Mouse (Mus musculus) neural tube, embryonic 12.5 days (tissue): ENCODE measurements at regions not wholly inside any gene's neighbourhood (a gene's known extent, or its start where the extent isn't known, plus 50 kb on each side); places are given as distances from the start of the nearest gene placed in this dataset.

ENCODE experiments used
- ATAC-seq: fragments of 200-750 bp; cut with Nextera tagmentation; 2 replicates; pipeline ENCODE4 v1.8.0; 2017; ENCODE audit warnings: low read depth, mild to moderate bottlenecking, moderate TSS enrichment, moderate library complexity; ENCODE audit not compliant: low FRiP score
- H3K27ac ChIP-seq: fragments of 300-500 bp; sonication (generic); 2 replicates; pipeline ENCODE4 v1.5.1; 2016
- H3K27me3 ChIP-seq: fragments of 300-500 bp; sonication (generic); replicated peaks from 2 replicates; pipeline ENCODE4 v1.6.1; 2016; ENCODE audit warnings: mild to moderate bottlenecking
- H3K36me3 ChIP-seq: fragments of 300-500 bp; sonication (generic); 2 replicates; pipeline ENCODE4 v1.6.1; 2016; ENCODE audit warnings: mild to moderate bottlenecking
- H3K4me1 ChIP-seq: fragments of 300-500 bp; sonication (generic); 2 replicates; pipeline ENCODE4 v1.6.1; 2016
- H3K4me2 ChIP-seq: fragments of 300-500 bp; sonication (generic); replicated peaks from 2 replicates; pipeline ENCODE4 v1.6.1; 2016; ENCODE audit warnings: mild to moderate bottlenecking
- H3K4me3 ChIP-seq: fragments of 300-500 bp; sonication (generic); 2 replicates; pipeline ENCODE4 v1.5.1; 2016
- H3K9ac ChIP-seq: fragments of 300-500 bp; sonication (generic); 2 replicates; pipeline ENCODE4 v1.6.1; 2016; ENCODE audit warnings: mild to moderate bottlenecking
- H3K9me3 ChIP-seq: fragments of 300-500 bp; sonication (generic); 2 replicates; pipeline ENCODE4 v1.6.1; 2016; ENCODE audit warnings: mild to moderate bottlenecking
- WGBS: fragments of 180-500 bp; shearing (Covaris S2); methylation state at CpG from one replicate; pipeline ENCODE4 v1.1.7; 2016; 5-methylcytosine and 5-hydroxymethylcytosine counted together

DNA sequence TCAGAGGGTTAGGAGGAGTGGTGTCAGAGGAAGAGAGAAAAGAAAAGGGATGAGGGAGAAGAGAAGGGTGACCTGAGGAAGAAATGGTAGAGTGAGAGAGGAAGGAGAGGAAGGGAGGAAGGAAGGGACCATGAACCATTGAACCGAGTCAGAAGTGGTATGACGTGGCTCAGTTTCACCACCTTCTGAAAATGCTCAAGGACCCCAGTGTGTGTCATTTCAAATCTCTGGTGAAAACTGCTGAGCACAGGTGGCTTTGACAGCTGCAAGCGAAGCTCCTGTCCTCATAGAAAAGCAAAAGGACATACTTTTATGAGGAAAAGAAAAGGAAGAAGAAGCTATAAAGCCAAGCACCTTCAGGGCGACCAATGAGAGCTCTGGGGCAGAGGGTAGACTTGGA, 214.3 kb downstream of the Gm9195 start:
- no peaks in the 10 kb centered on the region for H3K4me1 ChIP-seq
- no peaks in the 10 kb centered on the region for H3K9me3 ChIP-seq
- H3K4me3 ChIP-seq: no peak overlapping the region
- 82% methylated on average over 4 of the region's 4 CpGs for WGBS
- no peak overlapping the region for H3K4me2 ChIP-seq
- H3K27me3 ChIP-seq: no peaks in the 10 kb centered on the region
- H3K9ac ChIP-seq: no peak overlapping the region
- no peak overlapping the region for H3K27ac ChIP-seq
- no peak for ATAC-seq
- no peaks in the 10 kb centered on the region for H3K36me3 ChIP-seq

- Histone ChIP-seq H3K4me3 (no peak overlapping the region), H3K4me2 (no peak overlapping the region), H3K36me3 (no peaks in the 10 kb centered on the region), H3K4me1 (no peaks in the 10 kb centered on the region), H3K27me3 (no peaks in the 10 kb centered on the region), H3K9me3 (no peaks in the 10 kb centered on the region), H3K9ac (no peak overlapping the region), H3K27ac (no peak overlapping the region)
- ATAC-seq: no peak
- 49% methylated on average over 2 of the region's 2 CpGs for WGBS
Observed at GRCm38 (mm10) chr14:72259255-72259654, 232.4 kb downstream of the Gm9195 start.

GRCm38 (mm10) chr14:72241872-72242271, 249.8 kb downstream of the Gm9195 start:
- WGBS: 90% methylated on average over 4 of the region's 4 CpGs
- no peak for ATAC-seq
- H3K4me1 ChIP-seq: no peaks in the 10 kb centered on the region; the same call in 1 of the 2 replicates

GRCm38 (mm10) chr14:72240272-72240671, 251.4 kb downstream of the Gm9195 start:
- no peak overlapping the region for H3K9ac ChIP-seq
- ATAC-seq: peak; percentile 21; the same call in 1 of the 2 replicates
- no peaks in the 10 kb centered on the region for H3K36me3 ChIP-seq
- no peak overlapping the region for H3K4me2 ChIP-seq
- WGBS: 43% methylated on average over 4 of the region's 4 CpGs
- no peaks in the 10 kb centered on the region; the same call in 1 of the 2 replicates for H3K4me1 ChIP-seq
- H3K27ac ChIP-seq: no peak overlapping the region
- H3K4me3 ChIP-seq: no peak overlapping the region
- no peaks in the 10 kb centered on the region for H3K27me3 ChIP-seq
- H3K9me3 ChIP-seq: no peaks in the 10 kb centered on the region

More at GRCm38 (mm10) chr14:72241872-72242271, 249.8 kb downstream of the Gm9195 start:
- no peak overlapping the region for H3K9ac ChIP-seq
- no peaks in the 10 kb centered on the region for H3K27me3 ChIP-seq
- no peaks in the 10 kb centered on the region for H3K36me3 ChIP-seq
- no peak overlapping the region for H3K27ac ChIP-seq
- no peak overlapping the region for H3K4me2 ChIP-seq
- no peaks in the 10 kb centered on the region for H3K9me3 ChIP-seq
- no peak overlapping the region for H3K4me3 ChIP-seq

GRCm38 (mm10) chr14:72238344-72238743, 253.3 kb downstream of the Gm9195 start:
- Histone ChIP-seq H3K27ac (no peak overlapping the region), H3K27me3 (no peaks in the 10 kb centered on the region), H3K4me3 (no peak overlapping the region), H3K36me3 (no peaks in the 10 kb centered on the region), H3K9ac (no peak overlapping the region), H3K4me1 (no peaks in the 10 kb centered on the region; the same call in 1 of the 2 replicates), H3K4me2 (no peak overlapping the region), H3K9me3 (no peaks in the 10 kb centered on the region)
- no peak for ATAC-seq
- WGBS: 95% methylated on average over 4 of the region's 4 CpGs

- ATAC-seq: no peak
- no peak overlapping the region for H3K4me2 ChIP-seq
- WGBS: 83% methylated on average over 6 of the region's 6 CpGs
- H3K9me3 ChIP-seq: no peaks in the 10 kb centered on the region
- H3K9ac ChIP-seq: no peak overlapping the region
- no peaks in the 10 kb centered on the region for H3K36me3 ChIP-seq
- no peaks in the 10 kb centered on the region for H3K27me3 ChIP-seq
- no peak overlapping the region for H3K4me3 ChIP-seq
- H3K27ac ChIP-seq: no peak overlapping the region
- H3K4me1 ChIP-seq: no peaks in the 10 kb centered on the region
Observed at GRCm38 (mm10) chr14:72234234-72235075, 257.2 kb downstream of the Gm9195 start.

DNA sequence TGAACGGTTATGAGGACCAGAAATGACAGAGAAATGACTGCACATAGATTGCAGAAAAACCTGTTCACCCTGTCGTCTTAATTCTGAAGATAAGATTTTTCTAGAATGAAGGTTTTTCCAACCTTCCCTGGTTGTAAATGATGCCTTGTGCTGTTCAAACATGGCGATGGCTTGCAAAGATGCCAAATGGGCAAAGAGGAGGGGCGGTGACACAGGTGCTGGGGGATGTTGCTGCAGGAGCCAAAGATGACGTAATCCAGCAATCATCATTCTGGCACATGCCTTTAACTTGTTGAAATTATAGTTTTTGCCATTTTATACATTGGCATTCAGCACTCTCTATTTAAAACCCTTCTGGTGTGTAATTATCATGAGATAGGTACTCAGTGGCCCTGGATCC, 263.8 kb downstream of the Gm9195 start:
- Histone ChIP-seq H3K27ac (no peak overlapping the region), H3K4me1 (no peaks in the 10 kb centered on the region), H3K4me2 (no peak overlapping the region), H3K9me3 (no peaks in the 10 kb centered on the region), H3K4me3 (no peak overlapping the region), H3K9ac (no peak overlapping the region), H3K36me3 (no peaks in the 10 kb centered on the region), H3K27me3 (no peaks in the 10 kb centered on the region)
- 82% methylated on average over 5 of the region's 5 CpGs for whole genome bisulfite sequencing
- no peak for ATAC-seq

GRCm38 (mm10) chr14:72227441-72227840, 264.2 kb downstream of the Gm9195 start:
- Histone ChIP-seq H3K9me3 (no peaks in the 10 kb centered on the region), H3K36me3 (no peaks in the 10 kb centered on the region), H3K27ac (no peak overlapping the region), H3K27me3 (no peaks in the 10 kb centered on the region), H3K4me3 (no peak overlapping the region), H3K4me1 (no peaks in the 10 kb centered on the region), H3K4me2 (no peak overlapping the region), H3K9ac (no peak overlapping the region)
- 87% methylated on average over 1 of the region's 1 CpGs for WGBS
- ATAC-seq: no peak

- Histone ChIP-seq H3K9ac (no peak overlapping the region), H3K4me2 (no peak overlapping the region), H3K27ac (no peak overlapping the region), H3K36me3 (no peaks in the 10 kb centered on the region), H3K27me3 (no peaks in the 10 kb centered on the region), H3K4me3 (no peak overlapping the region), H3K9me3 (no peaks in the 10 kb centered on the region), H3K4me1 (no peaks in the 10 kb centered on the region)
- WGBS: 90% methylated on average over 1 of the region's 1 CpGs
- no peak for ATAC-seq
Observed at GRCm38 (mm10) chr14:72226946-72227345, 264.7 kb downstream of the Gm9195 start.

- Histone ChIP-seq H3K36me3 (no peaks in the 10 kb centered on the region), H3K4me2 (no peak overlapping the region), H3K4me1 (no peaks in the 10 kb centered on the region), H3K9ac (no peak overlapping the region), H3K9me3 (no peaks in the 10 kb centered on the region), H3K4me3 (no peak overlapping the region), H3K27me3 (no peaks in the 10 kb centered on the region), H3K27ac (no peak overlapping the region)
- 61% methylated on average over 2 of the region's 2 CpGs for WGBS
- no peak for ATAC-seq
Observed at GRCm38 (mm10) chr14:72222836-72223235, 268.8 kb downstream of the Gm9195 start.

- Histone ChIP-seq H3K27ac (no peak overlapping the region), H3K27me3 (no peaks in the 10 kb centered on the region), H3K4me2 (no peak overlapping the region), H3K9me3 (no peaks in the 10 kb centered on the region), H3K9ac (no peak overlapping the region), H3K4me3 (no peak overlapping the region), H3K36me3 (no peaks in the 10 kb centered on the region), H3K4me1 (no peaks in the 10 kb centered on the region)
- 95% methylated on average over 6 of the region's 6 CpGs for WGBS
- no peak for ATAC-seq
Observed at GRCm38 (mm10) chr14:72219523-72219922, 272.1 kb downstream of the Gm9195 start.

DNA sequence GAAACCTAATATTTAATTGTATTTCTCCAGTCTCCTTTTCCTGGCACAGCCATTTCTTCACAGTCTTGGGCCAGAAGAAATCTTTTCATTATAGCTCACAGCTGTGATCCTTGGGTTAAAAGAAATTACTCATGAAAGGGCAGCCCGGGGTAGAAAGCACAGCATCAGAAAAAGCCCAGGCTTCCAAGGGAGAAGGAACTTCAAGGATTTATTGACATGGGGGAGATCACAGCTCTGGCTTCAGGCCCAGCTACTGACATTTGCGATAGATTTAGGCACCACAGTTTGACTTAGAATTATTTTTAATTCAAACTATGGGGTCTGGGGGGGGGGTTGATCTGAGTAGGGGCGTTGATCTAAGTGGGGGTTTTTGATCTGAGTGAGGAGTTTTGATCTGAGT, 291.3 kb downstream of the Gm9195 start:
- Histone ChIP-seq H3K4me1 (no peaks in the 10 kb centered on the region), H3K9ac (no peak overlapping the region), H3K4me3 (no peak overlapping the region), H3K27ac (no peak overlapping the region), H3K9me3 (no peaks in the 10 kb centered on the region), H3K4me2 (no peak overlapping the region), H3K36me3 (no peaks in the 10 kb centered on the region), H3K27me3 (no peaks in the 10 kb centered on the region)
- no peak for ATAC-seq
- WGBS: 70% methylated on average over 3 of the region's 3 CpGs

GRCm38 (mm10) chr14:72199900-72200299, 291.7 kb downstream of the Gm9195 start:
- Histone ChIP-seq H3K9ac (no peak overlapping the region), H3K9me3 (no peaks in the 10 kb centered on the region), H3K27me3 (no peaks in the 10 kb centered on the region), H3K27ac (no peak overlapping the region), H3K4me1 (no peaks in the 10 kb centered on the region), H3K36me3 (no peaks in the 10 kb centered on the region), H3K4me2 (no peak overlapping the region), H3K4me3 (no peak overlapping the region)
- ATAC-seq: no peak
